Mouse (Mus musculus) liver, adult (tissue): ENCODE results near the gene Anapc2.

Source experiments
- GATA4 ChIP-seq: IDR thresholded peaks from 2 replicates; pipeline ENCODE4 v1.6.1; 2014; ENCODE audit warnings: mild to moderate bottlenecking, low read length; ENCODE audit not compliant: insufficient replicate concordance

The Anapc2 gene

DNA sequence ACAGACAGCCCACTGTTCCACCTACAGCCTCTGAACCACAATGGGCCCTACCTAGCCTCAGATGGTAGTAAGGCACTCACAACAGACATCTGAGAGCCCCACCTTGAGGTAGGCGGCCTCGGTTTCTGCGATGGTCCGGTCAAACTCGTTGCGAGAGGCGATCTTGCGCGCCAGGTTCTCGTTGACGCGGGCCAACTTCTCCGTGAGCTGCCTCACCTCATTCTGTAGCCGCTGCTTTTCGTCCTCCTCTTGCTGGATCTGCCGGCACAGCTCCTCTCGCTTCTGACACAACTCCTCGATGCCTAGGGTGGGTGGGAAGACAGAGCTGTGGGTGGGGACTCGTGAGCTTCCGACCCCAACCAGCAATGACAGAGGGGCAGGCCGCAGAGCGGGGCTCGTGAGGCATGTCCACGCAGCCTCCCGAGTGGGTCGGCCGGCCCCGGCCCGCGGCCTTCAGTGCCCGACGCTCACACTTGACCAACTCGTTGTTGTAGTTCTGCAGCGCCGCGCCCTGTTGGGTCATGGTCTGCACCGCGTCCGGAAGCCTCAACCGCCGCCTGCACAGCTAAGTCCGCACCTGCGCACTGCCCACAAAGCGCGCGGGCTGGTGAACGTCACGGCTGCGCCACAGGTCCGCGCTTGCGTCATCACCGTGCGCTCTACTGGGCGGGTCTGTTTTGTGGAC, at the start of gene Anapc2, which contains the start of gene Ssna1:
Anapc2 (plus strand) TSS at position 652 of the 685 bp plus-strand sequence.
Ssna1 (minus strand) TSS at position 612 of the 685 bp plus-strand sequence.
- no peak for TF ChIP-seq GATA4

DNA sequence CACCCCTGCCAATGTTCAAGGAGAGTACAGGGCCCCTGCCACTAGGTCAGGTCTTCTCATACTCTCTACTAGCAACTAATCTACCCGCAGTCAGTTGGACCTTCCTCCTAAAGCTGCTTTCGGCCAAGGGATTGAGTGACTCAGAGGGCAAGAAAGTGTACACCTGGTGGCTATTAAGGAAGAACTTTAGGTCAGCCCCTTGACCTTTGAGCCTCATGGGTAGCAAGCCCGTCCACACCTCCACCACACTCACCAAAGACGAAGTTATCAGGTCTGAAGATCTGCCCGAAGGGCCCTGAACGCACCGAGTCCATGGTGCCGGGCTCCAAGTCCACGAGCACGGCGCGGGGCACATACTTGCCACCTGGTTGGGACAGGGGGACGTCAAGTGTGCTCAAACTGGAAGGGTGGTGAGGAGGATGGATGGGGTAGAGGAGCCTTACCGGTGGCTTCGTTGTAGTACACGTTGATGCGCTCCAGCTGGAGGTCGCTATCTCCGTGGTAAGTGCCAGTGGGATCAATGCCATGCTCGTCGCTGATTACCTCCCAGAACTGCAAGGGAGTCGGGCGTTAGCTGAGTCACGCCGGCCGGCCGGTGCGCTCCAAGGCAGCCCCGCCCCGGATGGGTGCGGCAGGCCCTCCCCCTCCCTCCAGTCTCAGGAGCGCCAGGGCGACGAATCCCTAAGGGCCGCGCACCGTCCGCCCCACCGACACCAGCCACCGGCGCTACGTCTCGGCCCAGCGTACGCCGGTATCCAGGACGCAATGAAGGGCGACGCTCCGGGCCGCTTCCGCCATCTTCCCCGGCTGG, 48.4 kb upstream of the Anapc2 start:
- TF ChIP-seq GATA4 = peak; percentile 81; the same call in 1 of the 2 replicates

DNA sequence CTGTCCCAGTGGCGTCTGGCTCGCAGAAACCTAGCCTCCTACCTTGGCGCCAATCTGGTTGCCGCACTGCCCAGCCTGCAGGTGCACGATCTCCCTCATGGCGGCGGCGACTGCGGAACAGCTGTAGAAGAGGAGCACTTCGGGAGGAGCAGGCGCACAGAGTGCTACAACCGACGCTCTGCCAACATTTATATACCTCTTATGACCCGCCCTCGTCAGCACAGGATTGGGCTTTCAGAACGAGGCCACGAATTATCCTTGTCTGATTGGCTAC, 47.8 kb upstream of the Anapc2 start, which contains the start of gene Tubb4b:
Tubb4b (minus strand) TSS at position 211 of the 274 bp plus-strand sequence.
- TF ChIP-seq GATA4 = no peak; the same call in 1 of the 2 replicates

DNA sequence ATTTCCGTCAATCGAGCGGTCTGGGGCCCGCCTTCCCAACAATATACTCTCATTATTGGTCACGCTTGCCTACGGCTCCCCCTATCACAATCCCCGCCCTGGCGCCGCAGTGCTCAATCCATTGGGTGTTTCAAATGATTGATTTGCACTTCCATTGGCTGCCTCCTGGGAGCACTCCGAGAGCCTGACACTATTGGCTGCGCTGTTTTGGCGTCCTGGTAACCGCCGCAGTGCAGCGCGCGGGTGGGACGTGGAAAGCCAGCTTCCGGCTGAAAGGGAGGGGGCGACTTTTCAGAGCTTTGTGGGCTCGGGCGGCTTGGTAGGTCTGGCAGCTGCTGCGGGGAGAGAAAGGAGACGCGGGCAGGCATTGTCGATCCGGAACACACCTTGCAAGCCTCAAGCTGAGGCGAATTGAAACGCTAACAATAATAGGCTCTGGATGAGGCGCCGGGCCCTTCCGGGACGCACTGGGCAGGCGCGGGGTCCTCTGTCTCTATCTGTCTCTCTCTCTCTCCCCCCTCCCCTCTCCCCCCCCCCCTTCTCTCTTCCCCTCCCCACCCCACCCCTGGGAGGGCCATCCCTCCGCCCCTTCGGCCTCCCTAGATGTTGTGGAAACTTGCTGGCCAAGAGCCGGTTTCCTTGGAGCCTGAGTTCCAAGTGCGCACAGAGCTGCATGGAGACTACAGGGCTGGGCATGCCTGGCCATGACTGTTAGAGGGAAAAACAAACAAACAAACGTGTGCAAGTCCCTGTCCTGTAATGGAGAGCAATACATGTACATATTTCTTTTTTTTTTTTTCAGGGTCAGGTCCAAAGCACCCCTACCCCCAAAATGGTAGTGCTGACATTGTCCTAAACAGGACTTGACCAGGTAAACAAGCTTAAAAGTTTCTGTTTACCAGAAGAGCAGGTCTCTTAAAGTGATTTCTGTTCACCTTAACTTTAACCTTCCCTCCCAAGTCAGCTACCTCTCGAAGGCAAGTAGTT, 47.2 kb upstream of the Anapc2 start:
- TF ChIP-seq GATA4 = no peak

DNA sequence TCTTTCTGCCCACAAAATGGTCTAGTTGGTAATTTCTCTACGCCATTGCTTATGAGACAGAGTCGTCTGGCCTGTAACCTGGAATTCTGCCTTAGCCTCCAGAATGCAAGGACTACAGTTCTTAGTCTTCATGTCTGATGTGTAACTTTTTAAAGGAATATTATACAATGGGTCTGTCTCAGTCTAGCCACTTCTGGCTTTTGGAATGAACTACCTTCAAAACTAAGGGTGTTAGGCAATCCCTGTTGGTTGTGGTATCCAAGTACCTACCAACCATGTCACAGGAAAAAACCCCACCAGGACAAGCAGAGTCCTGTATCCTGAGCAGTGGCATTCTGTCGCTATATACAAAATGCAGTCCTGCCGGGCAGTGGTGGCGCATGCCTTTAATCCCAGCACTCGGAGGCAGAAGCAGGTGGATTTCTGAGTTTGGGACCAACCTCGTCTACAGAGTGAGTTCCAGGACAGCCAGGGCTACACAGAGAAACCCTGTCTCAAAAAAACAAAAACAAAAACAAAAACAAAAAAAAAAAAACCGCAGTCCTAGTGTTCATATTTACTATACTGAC, 46.4 kb upstream of the Anapc2 start:
- no peak for TF ChIP-seq GATA4

DNA sequence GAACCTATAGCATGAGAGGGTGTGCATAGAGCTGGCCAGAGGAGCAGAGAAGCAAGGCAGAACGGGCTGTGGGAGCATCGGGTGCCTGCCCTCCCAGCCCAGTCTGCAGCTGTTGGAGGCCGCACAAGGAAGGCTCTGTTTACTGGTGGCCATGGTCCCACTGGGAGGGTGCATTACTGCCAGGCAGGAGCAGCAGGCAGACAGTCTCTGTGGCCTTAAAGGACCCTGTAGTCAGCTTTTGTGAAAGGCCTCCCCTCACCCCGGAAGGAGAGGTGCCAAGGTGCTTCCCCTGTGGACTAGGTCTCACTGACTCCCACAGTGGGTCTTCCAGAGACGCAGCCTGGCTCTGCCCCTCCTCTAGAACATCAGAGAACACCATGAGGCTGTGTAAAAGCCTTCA, 45.4 kb upstream of the Anapc2 start:
- no peak for TF ChIP-seq GATA4

DNA sequence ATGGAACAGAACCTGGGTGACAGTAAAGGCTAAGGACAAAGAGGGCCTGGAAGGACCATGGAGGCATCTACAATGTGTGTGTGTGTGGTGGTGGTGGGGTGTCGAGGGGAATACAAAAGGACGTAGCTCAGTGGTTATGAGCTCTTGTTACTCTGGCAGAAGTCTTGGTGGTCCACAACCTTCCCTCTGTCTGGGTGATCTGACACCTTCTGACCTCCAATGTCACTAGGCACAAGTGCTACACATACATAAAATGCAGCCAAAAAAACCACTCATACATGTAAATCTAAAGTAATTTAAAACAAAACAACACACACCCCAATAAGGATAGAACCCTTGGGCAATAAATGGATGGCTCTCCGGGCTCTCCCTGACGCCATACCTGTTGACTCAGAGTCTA, 44.9 kb upstream of the Anapc2 start:
- TF ChIP-seq GATA4 = no peak

DNA sequence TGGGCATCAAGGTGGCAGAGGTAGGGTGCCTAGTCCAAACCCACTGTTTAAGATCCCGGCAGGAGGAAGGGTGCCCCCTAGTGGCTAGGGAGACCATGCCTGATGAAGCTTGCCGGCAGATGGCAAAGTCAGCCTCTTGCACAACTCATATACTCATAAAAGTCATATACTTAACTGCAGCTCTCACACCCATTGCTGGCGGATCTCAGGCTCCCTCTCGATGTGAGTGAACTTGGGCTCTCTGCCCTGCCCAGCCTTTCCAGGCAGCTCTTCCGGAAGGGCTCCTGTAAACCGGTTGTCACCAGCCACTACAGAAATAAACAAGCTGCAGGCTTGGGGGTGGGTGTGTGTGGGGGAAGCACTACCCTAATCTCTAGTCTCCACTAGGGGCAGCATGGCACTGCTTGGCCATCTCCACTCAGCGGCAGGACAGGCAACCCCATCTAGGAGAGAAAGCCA, 43.8 kb upstream of the Anapc2 start:
- no peak for TF ChIP-seq GATA4

DNA sequence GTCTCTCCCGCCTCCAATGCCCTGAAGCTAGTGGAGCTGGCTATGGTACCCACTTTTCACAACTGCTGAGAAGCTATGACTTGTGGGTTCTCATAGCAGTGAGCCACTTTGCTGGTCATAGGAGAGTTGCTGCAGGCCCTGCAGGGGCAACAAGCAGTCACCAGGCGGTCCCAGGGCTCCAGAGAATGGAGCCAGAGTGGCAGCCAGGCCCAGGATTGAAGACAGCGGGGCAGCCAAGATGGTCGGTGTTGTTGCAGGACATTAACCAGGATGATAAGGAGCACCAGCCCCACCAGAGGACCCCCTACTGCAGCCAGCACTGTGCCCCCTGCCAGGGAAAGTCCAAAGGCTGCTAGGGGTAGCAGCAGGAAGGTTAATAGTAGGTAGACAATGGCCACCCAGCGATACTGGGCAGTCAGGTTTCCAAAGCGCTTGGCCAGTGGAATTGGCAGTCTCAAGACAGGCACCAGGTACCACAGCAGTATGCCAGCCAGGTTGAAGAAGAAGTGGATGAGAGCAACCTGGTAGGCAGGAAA, 43.2 kb upstream of the Anapc2 start:
- TF ChIP-seq GATA4 = no peak

DNA sequence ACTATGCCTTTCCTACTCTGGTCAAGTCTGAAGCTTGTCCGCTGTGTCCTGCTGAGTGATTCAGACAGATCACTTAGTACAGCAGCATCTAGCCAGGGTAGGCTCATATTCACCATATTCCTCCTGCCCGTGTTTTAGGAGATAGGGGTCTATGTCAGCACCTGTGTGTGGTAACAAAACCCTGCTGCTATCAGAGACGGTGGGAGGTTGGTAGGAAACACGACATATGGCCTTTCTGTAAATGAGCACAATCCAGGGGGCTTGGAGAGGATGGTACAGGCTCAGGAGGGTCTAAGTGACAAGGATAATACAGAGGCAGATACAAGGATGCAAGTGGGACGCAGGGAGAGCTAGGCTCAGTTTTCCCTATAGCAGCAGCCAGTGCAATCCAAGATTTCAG, 42.7 kb upstream of the Anapc2 start:
- TF ChIP-seq GATA4 = no peak

DNA sequence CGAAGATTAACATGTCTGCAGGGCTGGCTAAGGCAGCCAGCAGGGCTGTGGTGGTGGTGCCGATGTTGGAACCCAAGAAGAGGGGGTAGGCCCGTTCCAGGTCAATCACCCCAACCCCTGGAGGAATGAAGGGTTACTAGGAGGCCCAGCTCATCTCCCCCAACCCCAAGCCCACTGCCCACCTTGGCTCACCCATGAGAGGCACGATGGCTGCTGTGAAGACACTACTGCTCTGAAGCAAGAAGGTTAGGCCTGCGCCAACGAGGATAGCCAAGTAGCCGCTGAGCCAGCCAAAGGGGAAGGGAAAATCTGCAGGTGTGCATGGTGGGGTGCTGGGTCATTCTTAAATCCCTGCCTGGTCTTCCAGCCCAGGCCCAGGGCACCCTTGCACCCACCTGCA, 41.7 kb upstream of the Anapc2 start:
- TF ChIP-seq GATA4 = no peak

DNA sequence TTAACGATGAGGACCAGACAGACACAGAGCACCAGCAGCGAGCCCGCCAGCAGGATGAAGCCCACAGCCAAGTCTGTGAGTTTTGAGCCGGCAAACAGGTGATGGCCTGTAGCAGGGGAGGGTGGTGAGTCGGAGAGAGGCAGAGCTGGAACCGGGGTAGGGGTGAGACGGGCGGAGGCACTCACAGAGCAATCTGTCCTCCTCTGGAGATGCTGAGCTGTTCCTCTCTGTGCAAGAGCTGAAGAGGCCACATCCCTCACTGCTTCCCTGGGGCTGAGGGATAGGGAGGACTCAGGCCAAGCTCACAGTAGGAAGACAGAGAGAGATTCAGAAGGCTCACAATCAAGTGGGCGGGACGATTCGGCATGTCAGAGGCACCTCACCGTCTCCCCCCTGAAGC, 41.2 kb upstream of the Anapc2 start:
- TF ChIP-seq GATA4 = no peak

DNA sequence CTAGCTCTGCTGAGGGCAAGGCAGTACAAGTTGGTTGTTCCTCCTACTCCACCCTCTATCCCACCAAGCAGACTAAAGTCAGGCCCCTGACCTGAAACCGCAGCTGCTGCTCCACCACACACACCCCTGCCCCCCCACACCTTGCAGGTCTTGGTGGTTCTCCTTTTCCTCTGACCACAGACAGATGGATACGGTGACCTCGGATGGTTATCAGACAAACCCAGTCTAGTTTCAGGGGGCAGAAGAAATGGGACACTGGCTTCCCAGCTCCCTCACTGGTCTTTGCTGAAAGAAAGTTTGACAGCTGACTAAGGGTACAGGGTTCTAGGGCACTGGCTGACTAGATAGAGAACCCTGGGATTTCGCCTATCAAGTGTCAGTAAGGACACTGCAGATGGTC, 38.9 kb upstream of the Anapc2 start:
- no peak for TF ChIP-seq GATA4

DNA sequence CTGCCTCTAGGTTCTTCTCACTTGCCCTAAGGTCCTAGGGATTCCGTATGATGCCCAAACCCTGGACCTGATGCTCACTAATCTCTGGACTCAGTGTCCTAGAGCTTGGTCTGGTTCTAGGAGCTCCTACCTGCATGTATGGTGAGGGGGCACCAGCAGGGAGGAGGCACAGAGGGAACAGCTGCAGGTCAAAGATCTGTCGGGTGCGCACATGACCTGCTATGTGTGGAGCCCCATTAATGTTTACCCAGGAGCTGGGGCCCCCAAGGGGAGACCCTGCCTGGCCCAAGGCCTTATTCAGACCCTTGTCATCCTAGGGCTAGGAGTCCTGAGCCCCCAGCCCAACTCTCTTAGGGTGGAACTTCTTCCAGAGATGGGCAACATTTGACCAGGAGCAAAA, 38.2 kb upstream of the Anapc2 start, which contains the start of gene Slc34a3:
Slc34a3 (minus strand) TSS at position 315 of the 400 bp plus-strand sequence.
- no peak for TF ChIP-seq GATA4
